ENCODE assay signal across 7 mouse cellular contexts in genomic region chr4:129188041-129188659, GRCm38 (mm10). TPM values are rescaled to one million over a fixed set of nuclear protein-coding genes. Genes with fewer than 3 reads are reported as not detected.
DNase-seq lines count a peak whose midpoint lies in the region; ATAC-seq lines count a peak whose summit lies in the region.

No protein-coding gene starts in this region.

- no peaks in the 10 kb centered on the region for H3K27me3 ChIP-seq in neural tube, embryonic 11.5 days (ENCODE audit: control insufficient read depth, insufficient read depth, low read length)
- H3K27me3 ChIP-seq in forebrain, embryonic 11.5 days (ENCODE audit: control insufficient read depth, insufficient read depth, low read length): no peaks in the 10 kb centered on the region
- H3K27me3 ChIP-seq in limb, embryonic 11.5 days (ENCODE audit: control insufficient read depth, insufficient read depth, low read length): no peaks in the 10 kb centered on the region
- H3K27me3 ChIP-seq in stomach, embryonic 15.5 days (replicated peaks): no peaks in the 10 kb centered on the region

- no peak for ATAC-seq in neural tube, embryonic 11.5 days (ENCODE audit: insufficient read depth, low FRiP score, low TSS enrichment)
- ATAC-seq in forebrain, embryonic 11.5 days (replicated peaks; ENCODE audit: low FRiP score): no peak
- ATAC-seq in limb, embryonic 11.5 days (ENCODE audit: insufficient number of reproducible peaks, low FRiP score, low TSS enrichment, low read depth): no peak
- no peak for ATAC-seq in stomach, embryonic 15.5 days (ENCODE audit: insufficient read depth, low FRiP score, low read depth)

- no peaks in the 10 kb centered on the region for H3K36me3 ChIP-seq in neural tube, embryonic 11.5 days (ENCODE audit: control insufficient read depth, insufficient read depth, low read length)
- H3K36me3 ChIP-seq in forebrain, embryonic 11.5 days (ENCODE audit: control insufficient read depth, insufficient read depth, low read length): no peaks in the 10 kb centered on the region
- H3K36me3 ChIP-seq in limb, embryonic 11.5 days (ENCODE audit: control insufficient read depth, insufficient read depth, low read length): no peaks in the 10 kb centered on the region
- no peaks in the 10 kb centered on the region for H3K36me3 ChIP-seq in stomach, embryonic 15.5 days

- 45% methylated on average over 5 of the region's 5 CpGs for WGBS in neural tube, embryonic 11.5 days
- WGBS in forebrain, embryonic 11.5 days: 46% methylated on average over 5 of the region's 5 CpGs
- 44% methylated on average over 5 of the region's 5 CpGs for WGBS in limb, embryonic 11.5 days
- WGBS in stomach, embryonic 15.5 days: 34% methylated on average over 5 of the region's 5 CpGs

- no peak overlapping the region for H3K27ac ChIP-seq in neural tube, embryonic 11.5 days (ENCODE audit: low read depth, low read length)
- peak overlapping the region; percentile 85; the same call in 1 of the 2 replicates for H3K27ac ChIP-seq in forebrain, embryonic 11.5 days (ENCODE audit: low read depth, low read length)
- peak overlapping the region; percentile 91; the same call in 1 of the 2 replicates for H3K27ac ChIP-seq in limb, embryonic 11.5 days (replicated peaks; ENCODE audit: low read depth, low read length)
- H3K27ac ChIP-seq in stomach, embryonic 15.5 days: peak overlapping the region; percentile 81; the same call in 1 of the 2 replicates

- peak overlapping the region; percentile 86 for H3K9ac ChIP-seq in neural tube, embryonic 11.5 days (ENCODE audit: low read length)
- peak overlapping the region; percentile 87 for H3K9ac ChIP-seq in forebrain, embryonic 11.5 days (ENCODE audit: low read length)
- H3K9ac ChIP-seq in limb, embryonic 11.5 days (ENCODE audit: low read length): peak overlapping the region; percentile 88
- H3K9ac ChIP-seq in stomach, embryonic 15.5 days: peak overlapping the region; percentile 71; the same call in 1 of the 2 replicates

- peak overlapping the region; percentile 71 for H3K4me2 ChIP-seq in neural tube, embryonic 11.5 days (ENCODE audit: low read depth)
- peak overlapping the region; percentile 72 for H3K4me2 ChIP-seq in forebrain, embryonic 11.5 days (ENCODE audit: low read depth, low read length, severe bottlenecking)
- H3K4me2 ChIP-seq in limb, embryonic 11.5 days (ENCODE audit: low read depth, severe bottlenecking): peak overlapping the region; percentile 58
- H3K4me2 ChIP-seq in stomach, embryonic 15.5 days: peak overlapping the region; percentile 69

- H3K4me1 ChIP-seq in neural tube, embryonic 11.5 days (ENCODE audit: control insufficient read depth, insufficient read depth, low read length): peaks cover 10% of the 10 kb centered on the region; the same call in 1 of the 2 replicates
- peaks cover 5% of the 10 kb centered on the region for H3K4me1 ChIP-seq in forebrain, embryonic 11.5 days (replicated peaks; ENCODE audit: control insufficient read depth, insufficient read depth, low read length)
- H3K4me1 ChIP-seq in limb, embryonic 11.5 days (ENCODE audit: control insufficient read depth, insufficient read depth, low read length): peaks cover 12% of the 10 kb centered on the region
- H3K4me1 ChIP-seq in stomach, embryonic 15.5 days: peaks cover 12% of the 10 kb centered on the region

- peak overlapping the region; percentile 81 for H3K4me3 ChIP-seq in neural tube, embryonic 11.5 days (ENCODE audit: low read depth, low read length)
- peak overlapping the region; percentile 92 for H3K4me3 ChIP-seq in forebrain, embryonic 11.5 days (ENCODE audit: low read depth, low read length)
- H3K4me3 ChIP-seq in limb, embryonic 11.5 days (ENCODE audit: low read depth, low read length): peak overlapping the region; percentile 94
- H3K4me3 ChIP-seq in stomach, embryonic 15.5 days (replicated peaks): peak overlapping the region; percentile 92

- DNase-seq in neural tube, embryonic 11.5 days (ENCODE audit: low spot score): no peak
- DNase-seq in neural tube, embryonic 10.5 days (ENCODE audit: extremely low spot score, low spot score): no peak
- DNase-seq in forebrain, embryonic 11.5 days (ENCODE audit: low spot score): no peak
- DNase-seq in limb, embryonic 11.5 days (ENCODE audit: low spot score): no peak
- DNase-seq in c-Kit-positive CD71-positive TER-119-positive erythroid progenitor cells, embryonic 14.5 days (ENCODE audit: low spot score): no peak
- no peak for DNase-seq in urinary bladder, postnatal 25 days (ENCODE audit: low spot score)

- H3K9me3 ChIP-seq in neural tube, embryonic 11.5 days (ENCODE audit: control insufficient read depth, low read length): no peaks in the 10 kb centered on the region
- no peaks in the 10 kb centered on the region for H3K9me3 ChIP-seq in forebrain, embryonic 11.5 days (ENCODE audit: control insufficient read depth, low read length)
- H3K9me3 ChIP-seq in limb, embryonic 11.5 days (ENCODE audit: control insufficient read depth, low read length): no peaks in the 10 kb centered on the region
- H3K9me3 ChIP-seq in stomach, embryonic 15.5 days: no peaks in the 10 kb centered on the region

RNA-seq across cellular contexts. Expression of gene S100pbp, which starts 1.4 kb away (rescaled TPM):
- 21.3 and 21.5 TPM in 2 replicates for polyA plus RNA-seq in neural tube, embryonic 11.5 days (2014; fragmentation: Nextera tagmentation; extraction: Ambion mirVana)
- polyA plus RNA-seq in forebrain, embryonic 11.5 days (2014; fragmentation: Nextera tagmentation; extraction: Ambion mirVana): 25.4 and 30.7 TPM in 2 replicates
- polyA plus RNA-seq in limb, embryonic 11.5 days (2014; fragmentation: Nextera tagmentation; extraction: Ambion mirVana): 30.5 and 32.3 TPM in 2 replicates
- 13.1 and 14.1 TPM in 2 replicates for polyA plus RNA-seq in stomach, embryonic 15.5 days (2015; fragmentation: Nextera tagmentation; extraction: Ambion mirVana)

RNA-seq across cellular contexts. Expression of gene Yars, which starts 1.4 kb away (rescaled TPM):
- 103 and 115 TPM in 2 replicates for polyA plus RNA-seq in neural tube, embryonic 11.5 days (2014; fragmentation: Nextera tagmentation; extraction: Ambion mirVana)
- 113 and 118 TPM in 2 replicates for polyA plus RNA-seq in forebrain, embryonic 11.5 days (2014; fragmentation: Nextera tagmentation; extraction: Ambion mirVana)
- 83.1 and 84.8 TPM in 2 replicates for polyA plus RNA-seq in limb, embryonic 11.5 days (2014; fragmentation: Nextera tagmentation; extraction: Ambion mirVana)
- 72.3 and 80.0 TPM in 2 replicates for polyA plus RNA-seq in stomach, embryonic 15.5 days (2015; fragmentation: Nextera tagmentation; extraction: Ambion mirVana)

RNA-seq across cellular contexts. Expression of gene Fndc5, which starts 51.4 kb away (rescaled TPM):
- 23.5 and 26.2 TPM in 2 replicates for polyA plus RNA-seq in neural tube, embryonic 11.5 days (2014; fragmentation: Nextera tagmentation; extraction: Ambion mirVana)
- polyA plus RNA-seq in forebrain, embryonic 11.5 days (2014; fragmentation: Nextera tagmentation; extraction: Ambion mirVana): 0.63 and 1.4 TPM in 2 replicates
- polyA plus RNA-seq in limb, embryonic 11.5 days (2014; fragmentation: Nextera tagmentation; extraction: Ambion mirVana): 3.7 and 4.5 TPM in 2 replicates
- 2.7 and 2.8 TPM in 2 replicates for polyA plus RNA-seq in stomach, embryonic 15.5 days (2015; fragmentation: Nextera tagmentation; extraction: Ambion mirVana)
